7 mouse cellular contexts compared by ENCODE assay signal in the genomic region with DNA sequence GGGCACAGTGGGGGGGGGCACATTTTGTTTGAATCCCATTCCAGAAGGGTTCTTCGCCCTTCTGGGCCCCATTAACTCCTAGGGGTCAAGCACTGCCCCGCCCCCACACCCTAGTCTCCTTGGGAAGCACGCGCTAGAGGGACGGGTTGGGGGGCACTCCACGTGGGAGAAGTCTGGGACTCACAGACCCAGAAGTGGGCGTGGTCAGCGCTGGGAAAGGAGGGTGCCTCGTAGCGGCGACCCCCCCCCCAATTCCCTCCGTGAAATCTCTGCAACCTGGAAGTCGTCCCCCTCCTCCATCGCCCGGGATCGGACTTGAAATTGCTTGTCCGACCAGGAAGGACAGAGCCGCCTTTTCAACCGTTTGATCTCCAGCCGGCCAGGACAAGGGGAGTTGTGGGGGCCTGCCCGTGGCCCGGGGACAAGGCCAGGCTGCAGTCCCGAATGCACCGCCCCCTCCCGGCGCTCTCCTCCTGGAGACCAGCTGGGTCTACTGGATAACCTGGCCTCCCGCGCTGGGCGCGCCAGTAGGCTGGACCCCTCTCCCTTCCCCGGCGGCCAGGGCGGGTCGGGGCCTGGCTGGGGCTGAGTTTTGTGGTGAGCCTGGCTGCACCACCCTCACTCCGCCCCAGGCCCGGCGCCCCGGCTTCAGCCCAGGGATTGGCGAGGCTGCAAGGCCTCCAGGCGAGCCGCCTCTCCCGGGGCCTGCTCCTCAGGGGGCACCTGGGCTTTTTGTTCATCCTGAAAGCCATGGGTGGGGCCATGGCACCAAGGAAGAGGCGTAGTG. TPM values are rescaled to one million over a fixed set of nuclear protein-coding genes. Genes with fewer than 3 reads are reported as not detected.
DNase-seq lines count a peak whose midpoint lies in the region; ATAC-seq lines count a peak whose summit lies in the region.

No protein-coding gene starts in this region.

- peak overlapping the region; percentile 70 for H3K4me2 ChIP-seq in midbrain, embryonic 12.5 days (replicated peaks)

- peak; percentile 9 for DNase-seq in lung, postnatal 10 days
- DNase-seq in lung, postnatal 25 days (ENCODE audit: low spot score) = no peak
- peak; percentile 64 for DNase-seq in forelimb bud, embryonic 11.5 days (ENCODE audit: low read depth, low spot score)
- DNase-seq in thymus, postnatal 25 days = peak; percentile 59
- DNase-seq in frontal cortex, postnatal 10 days (ENCODE audit: low spot score in 2 of 2) = no peak
- no peak for DNase-seq in adrenal gland, postnatal 25 days

- 1% methylated on average over 43 of the region's 43 CpGs for WGBS in midbrain, embryonic 12.5 days

- H3K36me3 ChIP-seq in midbrain, embryonic 12.5 days = no peaks in the 10 kb centered on the region

- H3K27ac ChIP-seq in midbrain, embryonic 12.5 days (replicated peaks) = no peak overlapping the region; the same call in 1 of the 2 replicates

- 0 out of 2 replicates have a peak, but pooled peaks have one; percentile 1 for ATAC-seq in midbrain, embryonic 12.5 days (ENCODE audit: low FRiP score, low read depth)

- H3K9ac ChIP-seq in midbrain, embryonic 12.5 days (replicated peaks) = peak overlapping the region; percentile 43; the same call in 1 of the 2 replicates

- H3K4me3 ChIP-seq in midbrain, embryonic 12.5 days = peak overlapping the region; percentile 37

- peaks cover 42% of the 10 kb centered on the region for H3K4me1 ChIP-seq in midbrain, embryonic 12.5 days

- H3K27me3 ChIP-seq in midbrain, embryonic 12.5 days = peaks cover 29% of the 10 kb centered on the region

- H3K9me3 ChIP-seq in midbrain, embryonic 12.5 days = no peaks in the 10 kb centered on the region

RNA-seq across cellular contexts. Expression of a gene that starts 1.5 kb away (rescaled TPM):
- polyA plus RNA-seq in midbrain, embryonic 12.5 days (2016; fragmentation: Nextera tagmentation; extraction: Ambion mirVana) = 16.1 and 19.5 TPM in 2 replicates
- 0.18 and 0.38 TPM in 2 replicates for total RNA-seq in adrenal gland, postnatal 25 days (2021)

Comparison
In these comparisons a context has a peak if more than half of its experiments do, and no peak if none do; other contexts are left out.
1. DNase-seq: peak in lung, postnatal 10 days (single experiment), forelimb bud, embryonic 11.5 days (single experiment) and thymus, postnatal 25 days (single experiment); none in lung, postnatal 25 days (single experiment), frontal cortex, postnatal 10 days (0 of 2) and adrenal gland, postnatal 25 days (single experiment).